Mouse (Mus musculus) brain, adult 2 months (tissue): Measurements from ENCODE around the gene Ranbp17.
A peak's percentile ranks its signal among the peaks of the same experiment; 100 is the strongest.

ENCODE experiments used
- DNase-seq: peaks from one replicate; pipeline ENCODE4 v3.0.0; 2011; ENCODE audit warnings: low read depth, low spot score

The Ranbp17 gene

DNA sequence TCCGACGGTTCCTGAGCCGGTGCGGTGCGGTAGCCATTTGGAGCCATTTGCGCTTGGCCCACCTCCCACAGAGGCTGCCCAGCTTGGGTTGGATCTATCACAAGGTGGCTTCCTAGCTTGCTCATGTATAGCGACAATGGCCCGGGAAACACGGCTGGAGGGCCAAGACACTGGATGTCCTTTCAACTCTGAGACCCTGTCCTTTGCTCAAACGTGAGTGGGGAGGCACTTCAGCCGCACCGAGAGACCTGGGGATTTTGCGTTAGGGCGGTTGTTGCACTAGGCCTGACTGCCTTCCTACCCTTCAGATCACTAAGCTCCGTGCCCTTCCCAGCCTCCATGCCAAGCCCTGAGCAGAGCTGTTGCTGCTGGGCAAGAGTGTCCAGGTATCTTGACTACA, 315.9 kb downstream of the Ranbp17 start:
- no peak for DNase-seq

DNA sequence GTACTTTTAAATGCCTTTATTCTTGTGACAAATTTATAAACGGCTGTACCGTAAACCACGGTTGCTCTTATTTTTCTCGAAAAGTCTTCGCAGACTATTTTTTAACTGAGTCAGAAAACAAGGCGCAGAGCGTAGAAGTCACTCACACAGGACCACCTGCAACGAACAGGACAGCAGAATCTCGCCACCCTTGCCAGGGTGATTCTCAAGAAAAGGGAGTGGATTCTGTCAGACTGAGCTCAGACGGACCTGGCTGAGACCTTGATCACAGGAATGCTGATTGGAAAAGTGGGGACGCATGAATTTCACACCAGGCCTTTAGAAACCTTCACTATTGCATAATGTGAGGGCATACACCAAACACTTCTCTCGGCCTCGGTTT, 316.4 kb downstream of the Ranbp17 start:
- no peak for DNase-seq

DNA sequence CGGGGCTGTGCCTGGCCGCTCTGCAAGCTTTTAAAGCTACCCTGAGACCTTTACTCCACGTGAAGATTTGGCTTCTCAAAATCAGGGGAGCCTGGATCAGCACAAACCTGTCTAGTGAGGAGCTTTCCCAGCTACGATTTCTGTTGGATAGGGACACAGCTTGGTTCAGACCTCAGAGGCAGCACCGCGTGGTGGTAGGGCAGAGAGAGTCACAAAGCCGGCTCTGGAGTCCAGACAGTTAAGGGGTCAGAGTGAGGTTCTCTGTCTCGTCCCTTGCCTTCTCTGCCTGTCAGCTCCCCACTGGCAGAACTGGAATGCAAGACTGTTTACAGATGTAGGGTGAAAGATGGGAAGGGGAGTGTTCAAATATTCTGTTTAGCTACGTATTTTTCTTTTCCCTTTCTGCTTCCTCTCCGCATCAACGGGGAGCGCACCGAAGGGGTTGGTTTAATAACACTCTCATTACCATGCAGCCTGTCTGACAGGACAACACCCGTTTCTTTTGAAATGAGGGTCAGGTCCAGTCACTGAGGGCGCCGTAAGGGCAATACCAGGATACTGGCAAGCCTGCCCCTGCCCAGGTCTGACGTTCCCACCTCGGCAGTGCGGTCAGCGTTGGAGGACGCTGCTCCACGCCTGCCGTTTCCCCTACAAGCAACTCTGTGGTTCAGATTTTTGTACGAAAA, 317.0 kb downstream of the Ranbp17 start:
- DNase-seq: no peak

DNA sequence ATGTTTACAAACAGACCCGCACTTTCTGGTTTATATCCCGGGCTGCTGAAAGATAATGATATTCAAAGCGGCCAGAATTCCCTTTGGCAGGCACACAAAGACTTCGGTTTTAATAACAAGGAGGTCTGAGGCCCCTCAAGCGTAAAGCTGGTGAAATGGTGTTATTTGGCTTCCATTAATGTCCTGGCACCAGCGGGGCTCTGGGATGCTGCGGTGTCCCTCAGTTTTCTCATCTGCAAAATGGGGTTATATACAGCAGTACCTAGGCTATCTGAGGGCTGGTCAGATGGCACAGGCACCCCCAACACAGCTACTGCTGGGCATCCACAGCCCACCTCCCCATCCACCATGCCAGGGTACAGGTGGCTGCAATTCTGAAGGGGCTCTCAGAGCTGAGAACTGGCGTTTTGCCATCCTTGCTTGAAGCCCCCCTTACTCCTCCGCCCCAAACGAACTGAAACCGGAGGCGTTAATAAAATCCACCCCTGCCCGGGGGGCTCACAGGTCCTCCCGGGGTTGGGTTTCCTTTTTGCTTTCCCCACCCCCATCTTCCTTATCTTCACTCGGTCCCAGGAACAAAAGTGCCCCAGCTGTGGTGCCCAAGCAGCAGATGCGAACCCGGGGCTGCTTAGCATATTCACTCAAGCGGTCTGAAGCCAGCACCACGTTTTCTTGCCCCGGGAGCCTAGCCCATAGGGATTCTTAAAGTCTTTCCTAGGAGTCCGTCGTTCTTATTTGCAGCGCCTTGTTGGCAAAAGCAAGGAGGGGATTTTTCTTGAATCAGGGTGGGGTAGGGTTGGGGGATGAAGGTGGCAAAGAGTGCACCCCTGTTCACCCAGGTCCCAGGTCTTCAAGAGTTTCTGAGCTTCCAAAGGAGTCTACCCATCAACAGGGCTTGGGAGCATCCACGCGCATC, 317.8 kb downstream of the Ranbp17 start:
- DNase-seq: no peak

DNA sequence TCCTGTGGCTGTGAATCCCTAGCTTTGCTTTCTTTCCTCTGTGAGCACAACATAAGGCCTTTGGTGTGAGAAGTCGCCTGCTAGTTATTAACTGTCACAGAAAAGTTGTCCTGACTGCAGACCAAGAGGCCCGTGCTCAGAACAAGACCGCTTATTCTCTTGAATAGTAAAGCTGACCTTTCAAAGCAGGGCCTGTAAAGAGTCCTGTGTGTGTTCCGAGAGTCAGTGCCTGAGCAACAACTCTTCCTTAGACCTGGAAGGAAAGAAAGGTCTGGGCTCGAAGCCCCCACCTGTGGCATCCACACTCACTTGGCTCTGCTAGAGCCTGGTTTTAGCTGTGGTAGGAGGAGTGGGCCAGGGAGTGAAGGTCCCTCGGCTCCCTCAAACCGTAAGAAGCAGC, 318.5 kb downstream of the Ranbp17 start:
- DNase-seq: no peak

DNA sequence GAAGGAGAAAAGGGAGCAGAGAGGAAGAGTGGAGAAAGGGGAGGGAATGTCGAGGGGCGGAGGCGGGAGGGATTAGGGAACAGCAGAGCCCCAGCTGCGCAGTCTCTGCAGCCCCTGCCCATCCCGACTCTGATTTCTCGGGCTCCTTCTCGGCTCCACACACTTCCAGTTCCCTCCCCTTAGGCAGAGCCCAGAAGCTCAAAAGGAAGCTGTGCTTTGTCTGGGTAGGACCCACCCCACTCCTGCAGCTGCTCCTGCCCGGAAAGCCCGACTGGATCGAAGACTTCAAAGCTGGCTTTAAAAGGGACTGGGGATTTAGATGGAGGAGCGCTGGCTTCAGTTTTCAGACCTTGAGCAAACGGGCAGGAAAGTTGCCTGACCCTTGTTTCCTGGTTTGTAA, 319.9 kb downstream of the Ranbp17 start:
- no peak for DNase-seq

DNA sequence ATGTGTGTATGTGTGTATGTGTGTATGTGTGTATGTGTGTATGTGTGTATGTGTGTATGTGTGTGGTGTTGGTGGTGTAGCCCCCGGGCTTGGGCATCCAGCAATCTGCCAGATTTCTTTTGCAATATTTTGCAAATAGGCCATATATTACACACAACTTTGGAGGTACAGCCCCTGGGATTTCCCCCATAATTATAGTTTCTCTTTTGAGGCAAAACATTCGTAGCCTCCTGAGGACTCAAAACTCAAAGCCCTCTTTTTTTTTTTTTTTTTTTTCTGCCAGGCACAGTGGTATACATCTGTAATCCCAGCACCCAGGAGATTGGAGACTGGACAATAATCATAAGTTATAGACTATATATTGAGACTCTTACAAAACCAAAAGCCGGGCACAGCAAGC, 331.7 kb downstream of the Ranbp17 start:
- no peak for DNase-seq

DNA sequence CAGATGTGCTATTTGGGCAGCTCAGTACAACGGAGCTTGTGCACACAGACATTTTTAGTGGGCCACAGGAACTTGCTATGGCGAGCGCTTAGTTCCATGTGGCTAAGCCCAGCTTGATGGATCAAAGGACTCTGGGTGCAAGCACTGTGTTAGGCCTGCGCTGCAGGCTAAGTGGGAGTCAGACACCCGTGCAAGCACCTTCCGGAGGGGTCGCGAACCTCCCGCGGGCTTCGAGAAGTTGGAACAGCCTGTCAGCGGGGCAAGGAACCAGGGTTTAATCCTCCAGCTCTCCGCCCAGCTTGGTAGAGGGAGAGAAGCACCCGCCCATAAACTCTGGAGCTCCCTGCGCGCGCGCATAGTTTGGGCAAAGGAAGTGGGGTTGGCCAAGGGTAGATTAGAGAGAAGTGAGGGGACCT, 332.8 kb downstream of the Ranbp17 start:
- DNase-seq: no peak

DNA sequence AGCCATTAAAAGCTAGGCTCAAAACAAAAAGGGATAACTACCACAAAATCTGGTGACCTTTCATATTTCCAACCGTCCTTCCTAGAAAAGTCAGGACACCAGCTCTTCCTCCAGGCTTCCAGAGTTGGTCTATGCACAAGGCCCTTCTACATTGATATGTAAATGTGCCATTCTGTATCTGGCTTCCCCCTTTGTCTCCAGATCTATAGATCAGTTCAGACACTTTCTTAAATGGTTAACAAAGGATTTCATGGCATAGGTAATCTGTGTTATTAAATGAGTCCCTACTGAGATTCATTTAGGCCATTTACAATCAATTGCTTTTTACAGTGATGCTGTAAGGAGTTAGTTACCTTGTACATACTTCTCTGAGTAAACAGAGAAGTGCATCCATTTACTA, 333.7 kb downstream of the Ranbp17 start:
- DNase-seq: no peak

DNA sequence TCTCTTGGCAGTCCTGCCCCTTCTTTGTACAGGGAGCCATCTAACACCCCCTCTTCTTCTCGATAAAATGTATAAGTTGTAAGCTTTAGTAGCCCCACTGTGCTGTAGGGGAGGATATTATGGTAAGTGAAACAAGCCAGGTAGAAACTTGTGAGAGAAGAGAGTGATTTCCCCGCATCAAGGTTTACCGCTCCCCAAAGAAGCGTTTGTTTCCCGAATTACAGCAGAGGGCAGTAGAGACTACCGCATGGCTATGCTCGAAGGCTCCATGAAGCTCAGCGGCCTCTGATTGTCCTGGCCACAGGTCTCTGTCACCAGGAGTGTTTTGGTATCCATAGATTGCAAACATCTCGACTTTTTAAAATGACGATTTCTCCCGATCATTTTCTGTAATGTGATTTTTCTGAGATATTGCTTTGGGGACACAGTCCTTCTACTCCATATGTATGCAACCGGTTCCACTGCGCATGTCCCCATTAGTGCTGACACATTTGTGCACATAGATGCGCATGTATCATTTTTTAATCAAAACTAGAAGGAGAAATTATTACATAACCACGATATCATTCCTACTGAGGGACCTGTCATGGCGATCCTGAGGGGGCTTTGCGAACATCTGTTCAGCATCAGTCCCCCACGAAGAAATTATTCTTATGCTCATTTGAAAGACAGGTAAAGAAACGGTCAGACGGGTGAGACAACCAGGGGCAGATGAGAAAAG, 336.9 kb downstream of the Ranbp17 start:
- peak; percentile 79 for DNase-seq

DNA sequence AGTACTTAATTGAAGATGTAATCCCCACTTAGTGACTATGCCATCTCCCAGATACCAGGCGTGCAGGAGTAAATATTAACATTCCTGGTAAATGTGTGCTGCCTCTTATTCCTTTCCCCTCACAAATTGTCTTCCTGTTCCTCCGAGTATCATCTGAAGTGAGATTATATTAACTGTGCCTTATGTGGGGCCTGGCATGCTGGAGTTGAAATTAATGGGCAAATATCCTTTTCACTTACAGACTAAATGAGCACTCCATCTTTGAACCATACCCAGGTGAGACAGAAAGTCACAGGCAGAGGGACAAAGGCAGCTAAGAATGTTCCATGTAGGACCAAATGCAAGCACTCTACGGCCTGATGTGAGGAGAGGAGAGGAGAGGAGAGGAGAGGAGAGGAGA, 337.8 kb downstream of the Ranbp17 start:
- DNase-seq: no peak

DNA sequence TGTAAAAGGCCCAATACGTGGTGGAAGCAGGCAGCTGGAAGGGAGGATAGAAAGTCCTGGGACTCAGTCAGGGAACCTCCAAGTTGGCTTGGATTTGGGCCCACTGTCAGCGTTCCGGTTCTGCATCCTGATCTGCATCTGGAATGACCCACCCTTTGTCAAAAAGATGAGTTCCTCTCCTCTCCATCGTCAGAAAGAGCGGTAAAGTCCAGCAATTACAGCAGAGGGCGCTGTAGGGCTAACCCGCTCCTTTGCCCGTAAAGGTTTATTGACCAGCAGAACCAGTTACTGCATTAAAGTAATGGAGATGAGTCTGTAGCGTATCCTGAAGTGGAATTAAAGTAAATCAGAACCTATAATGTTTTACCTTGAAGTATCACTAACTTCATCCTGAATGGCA, 343.1 kb downstream of the Ranbp17 start:
- peak; percentile 43 for DNase-seq

DNA sequence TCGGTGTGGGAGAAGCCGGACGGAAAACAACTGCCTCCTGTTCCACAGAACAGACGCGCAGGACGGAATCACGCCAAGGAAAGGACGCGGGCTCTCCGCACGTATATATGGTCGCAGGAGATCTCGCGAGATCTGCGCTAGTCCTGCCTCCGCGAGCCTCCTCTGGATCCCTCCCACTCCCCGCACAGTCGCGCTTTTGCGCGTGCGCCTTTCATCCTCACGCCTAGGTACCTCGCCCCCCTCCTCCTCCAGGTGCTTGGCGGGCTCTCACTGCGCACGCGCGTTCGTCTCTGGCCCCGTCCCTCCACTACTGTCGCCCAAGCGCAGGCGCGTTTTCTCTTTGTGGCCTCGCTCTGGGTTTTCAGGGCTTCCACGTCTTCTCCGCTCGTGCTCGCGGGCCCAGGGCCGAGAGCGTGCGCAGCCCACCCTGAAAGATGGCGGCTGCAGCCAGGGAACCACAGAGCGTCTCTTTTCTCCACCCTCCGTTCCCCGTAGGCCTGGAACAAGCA, 350.5 kb downstream of the Ranbp17 start, which contains the start of gene Npm1:
Gene Npm1, minus strand, starts transcription at position 209 of the 509 bp plus-strand sequence.
- peak; percentile 100 for DNase-seq

DNA sequence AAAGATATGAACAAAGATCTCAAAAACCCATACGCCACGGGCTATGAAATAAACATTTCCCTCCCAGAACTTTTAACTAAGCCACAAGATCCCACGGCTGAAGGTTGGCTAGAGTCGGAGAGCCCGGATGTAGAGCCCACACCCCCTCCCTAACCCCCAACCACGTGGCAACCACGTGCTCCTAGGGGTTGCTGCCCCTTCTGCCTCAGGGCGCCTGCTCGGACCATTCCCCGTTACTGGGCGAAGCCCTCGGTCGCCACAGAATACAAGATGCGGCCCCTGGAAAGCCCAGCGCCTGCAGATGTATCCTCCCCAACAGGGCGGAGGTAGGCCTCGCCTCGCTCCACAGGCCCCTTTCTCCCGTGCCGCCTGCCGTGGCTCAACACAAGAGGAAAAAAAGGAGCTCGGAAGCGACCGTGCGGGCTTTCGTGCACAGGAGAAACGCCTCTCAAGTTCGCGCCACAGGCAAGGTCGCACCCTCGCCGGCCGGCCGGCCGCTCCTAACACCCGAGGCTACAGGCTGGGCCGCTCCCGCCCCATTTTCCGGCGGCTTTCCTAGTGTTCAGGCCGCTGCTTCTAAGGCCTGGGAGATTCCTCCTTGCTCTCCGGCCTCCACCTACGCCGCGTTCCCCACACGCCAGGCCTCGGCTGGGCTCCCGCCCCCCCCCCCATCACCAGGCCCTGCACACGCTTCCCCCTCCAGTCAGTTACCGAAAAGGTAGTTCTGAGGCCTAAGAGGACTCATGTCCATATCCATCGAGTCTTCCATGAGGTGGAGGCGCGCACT, 351.1 kb downstream of the Ranbp17 start:
- DNase-seq: peak; percentile 74
